Mouse (Mus musculus) forebrain, embryonic 14.5 days (tissue): ENCODE results near the gene Vkorc1l1. TPM values are rescaled to one million over a fixed set of nuclear protein-coding genes. Genes with fewer than 3 reads are reported as not detected.

Source experiments
- ATAC-seq: fragments of 200-750 bp; cut with Nextera tagmentation; 2 replicates; pipeline ENCODE4 v1.8.0; 2017; ENCODE audit warnings: mild to moderate bottlenecking, moderate library complexity
- DNase-seq: peaks from one replicate; pipeline ENCODE4 v3.0.0-alpha.2; 2015; ENCODE audit warnings: low spot score
- H3K27ac ChIP-seq: fragments of 300-500 bp; sonication (generic); 2 replicates; pipeline ENCODE4 v1.5.1; 2014; ENCODE audit warnings: low read depth, mild to moderate bottlenecking, control low read depth, low read length, moderate library complexity
- H3K27me3 ChIP-seq: fragments of 300-500 bp; sonication (generic); replicated peaks from 2 replicates; pipeline ENCODE4 v1.6.1; 2014; ENCODE audit warnings: low read length, control low read depth, mixed read lengths; ENCODE audit not compliant: control insufficient read depth, insufficient read depth
- H3K36me3 ChIP-seq: fragments of 300-500 bp; sonication (generic); 2 replicates; pipeline ENCODE4 v1.6.1; 2014; ENCODE audit warnings: low read length, control low read depth; ENCODE audit not compliant: control insufficient read depth, insufficient read depth
- H3K4me1 ChIP-seq: fragments of 300-500 bp; sonication (generic); 2 replicates; pipeline ENCODE4 v1.6.1; 2014; ENCODE audit warnings: antibody characterized with exemption, low read length, control low read depth; ENCODE audit not compliant: control insufficient read depth, insufficient read depth
- H3K4me2 ChIP-seq: fragments of 300-500 bp; sonication (generic); 2 replicates; pipeline ENCODE4 v1.6.1; 2014; ENCODE audit warnings: mild to moderate bottlenecking, control low read depth, low read length
- H3K4me3 ChIP-seq: fragments of 300-500 bp; sonication (generic); 2 replicates; pipeline ENCODE4 v1.5.1; 2014; ENCODE audit warnings: low read depth, low read length, control low read depth
- H3K9ac ChIP-seq: fragments of 300-500 bp; sonication (generic); 2 replicates; pipeline ENCODE4 v1.6.1; 2014; ENCODE audit warnings: mild to moderate bottlenecking, low read length, control low read depth, moderate library complexity
- H3K9me3 ChIP-seq: fragments of 300-500 bp; sonication (generic); replicated peaks from 2 replicates; pipeline ENCODE4 v1.6.1; 2016; ENCODE audit warnings: low read length, control low read depth, mixed read lengths; ENCODE audit not compliant: control insufficient read depth
- WGBS: fragments of 180-500 bp; shearing (Covaris S2); extraction: QIAGEN DNeasy Blood & Tissue Kit; methylation state at CpG from one replicate; pipeline ENCODE4 v1.1.7; 2014; 5-methylcytosine and 5-hydroxymethylcytosine counted together
- polyA plus RNA-seq: library from polyadenylated mRNA; unstranded; fragments of >200 nt; fragmentation: Nextera tagmentation; extraction: Ambion mirVana; gene quantifications from 2 replicates; pipeline ENCODE4 v1.2.1, GENCODE M21; 2014

Vkorc1l1 gene
- polyA plus RNA-seq, 1 experiment from 2014 or later: 21.1 TPM

DNA sequence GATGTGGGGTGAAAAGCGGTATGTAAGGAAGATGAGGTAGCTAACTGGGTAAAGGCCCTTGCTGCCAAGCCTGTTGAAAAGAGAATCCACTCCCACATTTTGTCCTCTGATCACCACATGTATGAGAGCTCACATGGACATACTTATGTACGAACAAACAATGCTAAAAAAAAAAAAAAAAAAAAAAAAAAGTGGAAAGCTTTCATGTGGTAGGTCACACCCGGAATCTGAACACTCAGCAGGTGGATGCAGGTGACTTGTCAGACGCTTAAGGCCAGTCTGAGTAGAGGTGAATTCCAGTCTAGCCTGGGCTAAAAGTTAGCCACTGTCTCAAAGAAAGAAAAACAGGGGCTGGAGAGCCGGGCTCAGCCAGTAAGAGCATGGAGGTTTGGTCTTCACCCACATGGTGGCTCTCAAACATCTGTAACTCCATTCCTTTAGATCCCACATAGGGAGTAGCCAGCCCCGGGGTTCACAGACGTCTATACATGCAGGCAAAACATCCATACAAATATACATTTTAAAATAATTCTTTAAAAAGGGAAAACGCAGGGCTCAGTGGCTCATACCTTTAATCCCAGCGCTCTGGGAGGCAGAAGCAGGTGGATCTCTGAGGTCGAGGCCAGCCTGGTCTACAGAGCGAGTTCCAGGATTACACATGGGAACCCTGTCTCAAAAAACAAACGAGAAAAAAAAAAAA lies 81.4 kb downstream of the Vkorc1l1 start:
- Histone ChIP-seq H3K4me3 (peak overlapping the region; percentile 57; the same call in 1 of the 2 replicates), H3K36me3 (no peaks in the 10 kb centered on the region), H3K9ac (no peak overlapping the region), H3K4me1 (no peaks in the 10 kb centered on the region), H3K4me2 (peak overlapping the region; percentile 90), H3K27me3 (0 out of 2 replicates have a peak, but pooled peaks cover 2% of the 10 kb centered on the region), H3K9me3 (no peaks in the 10 kb centered on the region), H3K27ac (no peak overlapping the region)
- no peak for DNase-seq
- ATAC-seq: peak; percentile 19; the same call in 1 of the 2 replicates
- 41% methylated on average over 12 of the region's 12 CpGs for WGBS

DNA sequence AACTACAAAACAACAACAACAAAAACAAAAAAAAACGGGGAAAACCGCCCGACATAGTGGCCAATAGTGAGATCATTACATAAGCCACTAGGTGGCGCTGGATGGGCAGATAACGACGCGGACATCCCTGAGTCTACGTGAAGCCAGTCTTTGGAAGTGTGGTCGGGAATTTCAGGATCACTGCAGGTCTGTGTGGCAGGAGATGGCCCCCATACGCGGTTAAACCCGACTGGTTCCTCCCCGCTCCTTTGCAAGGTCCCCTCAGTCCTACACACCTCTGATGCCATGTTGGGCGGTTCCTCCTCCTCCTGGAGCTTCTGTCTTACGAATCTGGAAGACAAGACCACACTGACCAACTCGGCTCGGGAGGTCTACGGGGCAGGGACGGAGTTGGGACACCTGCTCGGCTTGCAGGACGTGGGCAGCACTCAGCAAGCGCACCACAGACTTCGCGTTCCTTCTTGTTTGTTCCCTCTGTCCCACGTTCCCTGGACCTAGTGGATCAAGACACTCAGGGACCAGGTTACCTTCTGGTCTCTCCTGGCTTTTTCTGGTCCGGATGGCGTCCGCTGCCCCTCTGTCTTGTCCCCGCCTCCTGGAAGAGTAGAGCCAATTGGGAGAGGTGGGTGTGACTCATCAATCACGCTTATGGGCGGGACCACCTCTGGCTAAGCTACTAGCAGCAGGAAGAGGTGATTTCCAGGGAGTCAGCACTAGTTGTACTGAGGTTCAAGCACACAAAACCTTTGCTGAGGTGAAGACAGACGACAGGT lies 82.2 kb downstream of the Vkorc1l1 start:
- WGBS: under 1% methylated on average over 32 of the region's 32 CpGs
- DNase-seq (peak; percentile 92), ATAC-seq (peak; percentile 93)
- H3K4me3 ChIP-seq: peak overlapping the region; percentile 57
- no peaks in the 10 kb centered on the region for H3K4me1 ChIP-seq
- no peaks in the 10 kb centered on the region for H3K36me3 ChIP-seq
- peak overlapping the region; percentile 33; the same call in 1 of the 2 replicates for H3K27ac ChIP-seq
- peak overlapping the region; percentile 66 for H3K9ac ChIP-seq
- H3K9me3 ChIP-seq: no peaks in the 10 kb centered on the region
- peak overlapping the region; percentile 90 for H3K4me2 ChIP-seq
- H3K27me3 ChIP-seq: 0 out of 2 replicates have a peak, but pooled peaks cover 2% of the 10 kb centered on the region

DNA sequence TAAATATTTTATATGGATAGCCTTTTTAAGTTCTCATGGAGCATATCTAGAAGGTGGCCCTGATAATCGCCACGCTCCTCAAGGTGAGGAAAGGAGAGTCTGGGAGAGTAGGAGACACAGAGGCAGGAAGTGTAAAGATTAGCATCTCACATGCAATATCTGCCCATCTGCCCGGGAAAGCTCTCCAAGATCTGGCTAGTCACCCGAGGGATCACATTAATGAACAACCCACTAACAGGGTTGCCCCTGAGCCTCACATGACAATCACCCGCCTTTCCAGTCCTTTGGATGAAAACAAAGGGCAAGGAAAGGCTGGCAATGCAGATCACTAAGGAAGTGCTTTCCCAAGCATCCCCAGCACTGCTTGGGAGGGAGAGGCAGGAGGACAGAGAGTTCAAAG lies 85.4 kb downstream of the Vkorc1l1 start:
- H3K9me3 ChIP-seq: no peaks in the 10 kb centered on the region
- WGBS: 70% methylated on average over 5 of the region's 5 CpGs
- H3K4me2 ChIP-seq: no peak overlapping the region
- H3K4me1 ChIP-seq: no peaks in the 10 kb centered on the region; the same call in 1 of the 2 replicates
- no peak for ATAC-seq
- no peak for DNase-seq
- no peak overlapping the region for H3K9ac ChIP-seq
- no peak overlapping the region for H3K4me3 ChIP-seq
- H3K36me3 ChIP-seq: no peaks in the 10 kb centered on the region
- no peak overlapping the region for H3K27ac ChIP-seq
- H3K27me3 ChIP-seq: 0 out of 2 replicates have a peak, but pooled peaks cover 2% of the 10 kb centered on the region

DNA sequence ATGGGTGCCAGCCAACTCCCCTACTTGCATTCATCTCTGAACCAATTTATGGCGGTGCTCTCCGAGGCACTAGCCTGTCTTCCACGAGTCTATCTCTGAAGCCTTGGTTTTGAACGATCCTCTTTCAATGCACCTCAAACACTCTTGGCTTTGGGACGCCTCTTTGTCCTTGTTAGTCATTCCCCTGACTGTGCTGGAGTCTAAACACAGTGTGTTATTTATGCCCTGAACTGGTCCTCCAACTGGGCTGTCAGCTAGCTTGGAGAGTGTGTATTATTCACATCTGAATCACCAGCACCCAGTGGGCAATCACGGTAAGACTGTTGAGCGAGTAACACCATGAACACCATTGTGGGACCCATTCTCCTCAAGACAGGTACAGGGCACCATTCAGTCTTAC lies 85.9 kb downstream of the Vkorc1l1 start:
- no peak overlapping the region for H3K27ac ChIP-seq
- H3K27me3 ChIP-seq: 0 out of 2 replicates have a peak, but pooled peaks cover 2% of the 10 kb centered on the region
- no peaks in the 10 kb centered on the region for H3K36me3 ChIP-seq
- WGBS: 78% methylated on average over 7 of the region's 7 CpGs
- ATAC-seq (no peak), DNase-seq (no peak)
- H3K9me3 ChIP-seq: no peaks in the 10 kb centered on the region
- H3K4me3 ChIP-seq: no peak overlapping the region
- H3K9ac ChIP-seq: no peak overlapping the region
- H3K4me1 ChIP-seq: no peaks in the 10 kb centered on the region; the same call in 1 of the 2 replicates
- no peak overlapping the region for H3K4me2 ChIP-seq

DNA sequence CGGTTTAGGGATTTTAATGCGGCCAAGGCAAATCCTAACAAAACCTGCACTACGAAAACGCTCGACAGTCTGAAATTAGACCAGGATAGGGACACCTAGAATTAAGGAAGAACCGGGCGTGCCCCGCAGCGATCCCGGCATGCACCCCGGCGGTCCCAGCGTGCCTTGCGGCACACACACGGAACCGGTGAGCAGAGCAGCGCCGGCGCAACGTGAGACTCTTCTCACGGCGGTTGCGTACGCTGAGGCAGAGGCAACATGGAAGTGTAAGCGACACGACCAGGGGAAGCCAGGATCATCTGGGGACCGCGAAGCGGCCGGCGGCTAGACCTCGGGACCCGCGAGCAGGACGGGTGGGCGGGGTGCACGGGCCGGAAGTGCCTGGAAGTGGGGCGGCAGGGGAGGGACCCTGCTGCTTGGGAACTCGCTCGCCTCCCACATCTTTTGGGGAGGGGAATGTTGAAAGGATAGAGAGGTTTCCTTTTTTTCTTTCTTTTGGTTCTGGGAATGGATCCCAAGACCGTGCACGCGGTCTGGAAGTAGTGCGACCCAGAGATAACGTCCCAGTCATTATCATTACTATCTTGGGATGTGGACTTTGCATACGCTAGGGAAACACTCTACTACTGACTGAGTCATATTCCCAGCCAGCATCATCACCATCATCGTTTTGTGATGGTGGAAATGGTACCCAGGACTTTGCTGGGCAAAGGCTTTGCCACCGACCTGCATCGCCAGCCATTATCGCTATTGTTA lies 87.5 kb downstream of the Vkorc1l1 start, which contains the start of the genes Asl and Crcp:
Gene Asl (minus strand): TSS at position 106 of the 756 bp plus-strand sequence.
Gene Crcp (plus strand): TSS at position 149 of the 756 bp plus-strand sequence.
- H3K4me1 ChIP-seq: no peaks in the 10 kb centered on the region; the same call in 1 of the 2 replicates
- H3K36me3 ChIP-seq: no peaks in the 10 kb centered on the region
- peak within 1 kb of the TSS; percentile 72 for H3K4me3 ChIP-seq
- DNase-seq (peak; percentile 88), ATAC-seq (peak; percentile 89)
- H3K4me2 ChIP-seq: peak within 1 kb of the TSS; percentile 85
- peak within 1 kb of the TSS; percentile 86 for H3K9ac ChIP-seq
- 0 out of 2 replicates have a peak, but pooled peaks cover 2% of the 10 kb centered on the region for H3K27me3 ChIP-seq
- no peaks in the 10 kb centered on the region for H3K9me3 ChIP-seq
- H3K27ac ChIP-seq: peak within 1 kb of the TSS; percentile 92
- WGBS: 3% methylated on average over 50 of the region's 51 CpGs

DNA sequence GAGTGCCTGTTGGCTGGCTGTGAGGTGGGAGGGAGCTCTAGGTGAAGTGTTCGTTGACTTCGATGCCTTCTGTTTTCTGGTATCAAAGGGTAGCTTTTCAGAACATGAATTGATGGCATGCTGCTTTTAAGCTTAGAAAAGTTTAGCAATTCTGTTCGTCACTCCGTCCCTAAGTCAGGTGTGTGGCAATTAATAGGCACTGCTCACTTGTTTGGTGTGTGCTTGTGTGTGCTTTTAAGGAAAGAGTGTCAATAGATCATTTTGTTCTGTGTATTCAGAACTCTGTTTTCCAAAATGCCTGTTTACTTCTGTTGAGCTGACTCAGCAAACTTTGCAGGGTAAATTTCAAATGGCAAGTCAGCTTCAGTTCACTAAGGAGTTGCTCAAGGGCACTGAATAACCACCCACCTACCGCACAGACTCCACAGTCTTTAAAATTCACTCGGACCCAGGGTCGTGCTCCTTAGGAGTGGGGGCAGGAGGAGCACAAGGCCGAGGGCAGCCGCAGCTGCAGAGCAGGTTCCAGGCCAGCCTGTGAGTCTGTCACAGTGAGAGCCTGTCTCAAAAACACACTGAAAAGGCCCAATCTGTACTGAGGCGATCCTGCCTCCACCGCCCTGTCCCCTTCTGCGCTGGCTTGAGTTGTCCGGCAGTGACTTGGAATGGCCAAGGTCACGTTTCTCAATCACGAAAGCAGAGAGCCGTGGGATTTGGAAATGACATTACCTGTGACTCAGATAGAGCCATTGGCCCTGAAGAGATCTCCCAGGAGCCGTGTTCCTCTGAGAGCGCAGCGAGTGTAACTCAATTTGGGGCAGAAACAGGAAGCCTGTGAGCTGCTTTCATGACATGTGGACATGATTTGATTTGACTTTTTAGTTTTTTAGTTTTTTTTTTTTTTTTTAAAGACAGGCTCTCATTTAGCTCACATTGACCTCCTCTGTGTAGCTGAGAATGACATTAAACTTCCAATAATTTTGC lies 89.9 kb downstream of the Vkorc1l1 start:
- no peak overlapping the region for H3K4me2 ChIP-seq

DNA sequence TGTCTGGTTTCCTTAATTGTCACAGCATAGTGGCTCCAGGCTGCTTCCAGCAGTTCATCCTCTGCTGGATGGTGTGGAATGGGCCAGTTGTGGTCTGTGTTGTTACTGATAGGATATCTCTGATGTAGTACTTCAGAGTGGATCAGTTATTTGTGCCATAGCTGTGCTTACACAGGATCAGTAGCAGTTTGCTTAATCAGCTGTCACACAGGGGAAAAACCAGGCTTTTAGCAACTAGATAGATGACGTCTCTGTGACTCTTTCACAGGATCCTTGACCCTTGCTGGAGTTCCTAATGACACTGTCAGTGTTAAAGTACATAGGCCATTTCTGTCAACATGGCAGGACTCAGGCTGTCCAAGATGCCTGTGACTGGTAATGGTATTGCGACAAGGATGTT lies 92.1 kb downstream of the Vkorc1l1 start:
- H3K4me1 ChIP-seq: no peaks in the 10 kb centered on the region; the same call in 1 of the 2 replicates
- DNase-seq: no peak
- no peaks in the 10 kb centered on the region for H3K9me3 ChIP-seq
- H3K4me2 ChIP-seq: no peak overlapping the region
- no peak overlapping the region for H3K27ac ChIP-seq
- peaks cover 26% of the 10 kb centered on the region for H3K36me3 ChIP-seq
- no peak overlapping the region for H3K4me3 ChIP-seq
- H3K27me3 ChIP-seq: no peaks in the 10 kb centered on the region
- ATAC-seq: no peak
- H3K9ac ChIP-seq: no peak overlapping the region
- WGBS: 84% methylated on average over 2 of the region's 2 CpGs

More for the DNA sequence above, 89.9 kb downstream of the Vkorc1l1 start:
- Histone ChIP-seq H3K9ac (no peak overlapping the region), H3K27me3 (0 out of 2 replicates have a peak, but pooled peaks cover 2% of the 10 kb centered on the region), H3K27ac (no peak overlapping the region), H3K36me3 (peaks cover 11% of the 10 kb centered on the region), H3K9me3 (no peaks in the 10 kb centered on the region), H3K4me3 (no peak overlapping the region), H3K4me1 (no peaks in the 10 kb centered on the region; the same call in 1 of the 2 replicates)
- WGBS: 93% methylated on average over 19 of the region's 19 CpGs
- ATAC-seq (no peak), DNase-seq (no peak)
